In the genomic region with DNA sequence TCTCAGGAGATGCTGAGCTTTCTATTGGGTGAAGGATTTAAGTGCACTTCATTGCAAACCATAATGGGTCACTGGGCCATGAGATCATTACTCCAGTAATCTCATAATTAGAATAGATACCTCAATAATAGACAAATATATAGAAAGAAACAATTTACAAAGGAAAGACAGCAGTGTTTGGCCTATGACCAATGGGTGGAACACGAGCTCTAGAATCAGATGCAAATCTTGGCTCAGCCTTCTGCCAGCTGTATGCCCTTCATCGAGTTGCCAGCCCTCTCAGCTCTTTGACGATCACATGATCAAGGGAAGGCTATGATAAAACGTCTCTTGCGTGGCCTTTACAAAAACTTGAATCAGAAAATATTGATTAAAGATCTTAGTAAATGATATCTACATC, we compare ENCODE assay signal across 14 mouse cellular contexts.
"Had no signal": no experiment of that assay in that cellular context is flagged by ENCODE, and none has a peak within 500 bp of the region (broad histone marks: within the 10 kb centered on the region; RNA-seq: fewer than 3 reads in every experiment).

No protein-coding gene starts in this region.

- H3K4me1 ChIP-seq: liver, embryonic 12.5 days; midbrain, embryonic 13.5 days; neural tube, embryonic 12.5 days had no signal

- H3K9ac ChIP-seq: liver, embryonic 12.5 days; midbrain, embryonic 13.5 days; neural tube, embryonic 12.5 days had no signal

- H3K27ac ChIP-seq: kidney, postnatal 0 days; layer of hippocampus, adult 2 months; limb, embryonic 10.5 days; liver, embryonic 12.5 days; midbrain, embryonic 13.5 days; neural tube, embryonic 12.5 days; stomach, postnatal 0 days had no signal

- DNase-seq: kidney, adult 9 months; kidney, postnatal 36 days; lung, postnatal 10 days; right cerebral cortex, postnatal 14 days; thymus, postnatal 4 days had no signal

- H3K27me3 ChIP-seq: liver, embryonic 12.5 days; neural tube, embryonic 12.5 days had no signal

- H3K9me3 ChIP-seq: limb, embryonic 10.5 days; liver, embryonic 12.5 days; midbrain, embryonic 13.5 days; neural tube, embryonic 12.5 days had no signal

- ATAC-seq: inflammation-experienced regulatory T-cells, adult 6 months; intestine, postnatal 0 days; liver, embryonic 12.5 days; midbrain, embryonic 13.5 days had no signal

- H3K36me3 ChIP-seq: limb, embryonic 10.5 days; liver, embryonic 12.5 days; midbrain, embryonic 13.5 days; neural tube, embryonic 12.5 days had no signal

- H3K4me3 ChIP-seq: layer of hippocampus, adult 2 months; limb, embryonic 10.5 days; liver, embryonic 12.5 days; midbrain, embryonic 13.5 days; neural tube, embryonic 12.5 days had no signal

- H3K4me2 ChIP-seq: liver, embryonic 12.5 days; midbrain, embryonic 13.5 days; neural tube, embryonic 12.5 days had no signal
